Mouse (Mus musculus): Measurements from ENCODE around the gene Ctns. TPM values are rescaled to one million over a fixed set of nuclear protein-coding genes. Genes with fewer than 3 reads are reported as not detected.

The Ctns gene
- 15.3 and 17.0 TPM in 2 replicates for total RNA-seq (2014; rRNA removed)
- 9.6 and 12.7 TPM in 2 replicates for polyA plus RNA-seq (2015; fragmentation: Nextera tagmentation; extraction: Ambion mirVana)

DNA sequence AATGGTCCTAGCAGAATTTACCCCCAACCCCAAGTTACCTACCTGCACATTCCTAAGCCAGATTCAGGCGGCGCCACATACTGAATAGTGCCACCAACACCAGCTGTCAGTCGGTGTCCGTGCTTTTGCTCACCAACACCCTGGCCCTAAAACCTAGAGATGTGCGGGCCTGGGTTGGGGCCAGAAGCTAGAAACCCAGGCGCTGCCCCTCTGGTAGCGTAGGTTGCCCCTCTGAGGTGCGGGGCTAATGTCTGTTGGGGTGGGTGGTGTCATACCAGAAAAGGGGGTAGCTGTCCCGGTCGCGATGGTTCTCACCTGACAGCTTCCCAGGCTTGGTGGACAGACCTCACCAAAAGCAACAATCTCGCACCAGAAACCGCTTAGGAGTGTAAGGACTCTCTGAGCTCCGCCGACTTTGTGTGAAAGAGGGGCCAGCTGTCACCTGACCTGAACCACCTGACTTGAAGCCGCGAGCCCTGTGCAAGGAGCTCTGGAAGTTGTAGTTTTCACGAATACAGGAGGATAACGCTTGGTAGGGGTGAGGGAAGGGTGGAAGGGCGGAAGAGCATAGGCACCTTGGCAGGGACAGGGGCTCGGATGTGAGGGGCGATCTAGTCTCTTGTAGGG is at the start of gene Ctns:
Ctns (minus strand) TSS at position 440 of the 627 bp plus-strand sequence.
- Histone ChIP-seq H3K9me3 (ENCODE audit: low read length) (no peaks in the 10 kb centered on the region), H3K27ac (ENCODE audit: low read depth, low read length) (peak within 1 kb of the TSS; percentile 69; the same call in 1 of the 2 replicates), H3K4me2 (ENCODE audit: low read depth) (peak within 1 kb of the TSS; percentile 97), H3K27me3 (ENCODE audit: insufficient read depth, low read length) (no peaks in the 10 kb centered on the region; the same call in 1 of the 2 replicates), H3K4me3 (ENCODE audit: low read depth, low read length) (peak within 1 kb of the TSS; percentile 78), H3K36me3 (ENCODE audit: insufficient read depth) (peaks cover 10% of the 10 kb centered on the region), H3K9ac (peak within 1 kb of the TSS; percentile 68), H3K4me1 (ENCODE audit: insufficient read depth) (peaks cover 20% of the 10 kb centered on the region)
- peak; percentile 97 for ATAC-seq
- peak; percentile 92 for DNase-seq
- under 1% methylated on average over 22 of the region's 22 CpGs for WGBS
- no peak; the same call in 1 of the 2 replicates for TF ChIP-seq CTCF (IDR thresholded peaks at IDR 0.05; ENCODE audit: low read depth)

GRCm38 (mm10) chr11:73242777-73243176 is 43.9 kb upstream of the Ctns start:
- no peak overlapping the region for H3K4me3 ChIP-seq (ENCODE audit: low read depth, low read length)
- H3K27ac ChIP-seq (ENCODE audit: low read depth, low read length) = no peak overlapping the region
- WGBS = 89% methylated on average over 4 of the region's 4 CpGs
- H3K4me2 ChIP-seq (ENCODE audit: low read depth) = no peak overlapping the region
- H3K9ac ChIP-seq = no peak overlapping the region
- H3K27me3 ChIP-seq (ENCODE audit: insufficient read depth, low read length) = no peaks in the 10 kb centered on the region
- DNase-seq (no peak), ATAC-seq (no peak)
- no peaks in the 10 kb centered on the region for H3K36me3 ChIP-seq (ENCODE audit: insufficient read depth)
- H3K4me1 ChIP-seq (ENCODE audit: insufficient read depth) = no peaks in the 10 kb centered on the region
- TF ChIP-seq CTCF (IDR thresholded peaks at IDR 0.05; ENCODE audit: low read depth) = no peak
- H3K9me3 ChIP-seq (ENCODE audit: low read length) = no peaks in the 10 kb centered on the region

GRCm38 (mm10) chr11:73242199-73242598 is 43.4 kb upstream of the Ctns start:
- no peak overlapping the region for H3K4me2 ChIP-seq (ENCODE audit: low read depth)
- no peak for ATAC-seq
- H3K4me1 ChIP-seq (ENCODE audit: insufficient read depth) = no peaks in the 10 kb centered on the region
- no peaks in the 10 kb centered on the region for H3K27me3 ChIP-seq (ENCODE audit: insufficient read depth, low read length)
- no peak overlapping the region for H3K27ac ChIP-seq (ENCODE audit: low read depth, low read length)
- H3K9me3 ChIP-seq (ENCODE audit: low read length) = no peaks in the 10 kb centered on the region
- no peak for TF ChIP-seq CTCF (IDR thresholded peaks at IDR 0.05; ENCODE audit: low read depth)
- H3K9ac ChIP-seq = no peak overlapping the region
- H3K36me3 ChIP-seq (ENCODE audit: insufficient read depth) = no peaks in the 10 kb centered on the region
- 72% methylated on average over 6 of the region's 6 CpGs for whole genome bisulfite sequencing
- DNase-seq = no peak
- no peak overlapping the region for H3K4me3 ChIP-seq (ENCODE audit: low read depth, low read length)

DNA sequence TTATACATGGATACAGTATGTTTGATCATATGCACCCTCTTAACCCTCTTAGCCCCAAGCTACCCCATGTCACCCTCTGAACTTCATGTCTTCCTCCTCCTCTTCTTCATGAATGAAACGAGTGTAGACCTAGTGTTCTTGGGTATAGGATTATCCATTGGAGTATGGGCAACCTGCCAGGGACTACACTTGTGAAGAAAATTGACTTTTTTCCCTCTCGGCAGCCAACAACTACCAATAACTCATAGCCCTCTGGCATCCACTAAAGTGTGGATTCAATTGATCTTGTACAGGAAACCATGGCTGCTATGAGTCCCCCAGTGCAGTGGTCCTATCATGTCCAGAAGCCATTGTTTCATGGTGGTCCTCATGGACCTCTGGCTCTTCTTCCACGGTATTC is 37.9 kb upstream of the Ctns start:
- no peaks in the 10 kb centered on the region for H3K36me3 ChIP-seq (ENCODE audit: insufficient read depth)
- no peak for DNase-seq
- H3K4me3 ChIP-seq (ENCODE audit: low read depth, low read length) = no peak overlapping the region
- H3K27me3 ChIP-seq (ENCODE audit: insufficient read depth, low read length) = no peaks in the 10 kb centered on the region
- TF ChIP-seq CTCF (IDR thresholded peaks at IDR 0.05; ENCODE audit: low read depth) = no peak
- no peak overlapping the region for H3K27ac ChIP-seq (ENCODE audit: low read depth, low read length)
- H3K4me1 ChIP-seq (ENCODE audit: insufficient read depth) = no peaks in the 10 kb centered on the region
- ATAC-seq = no peak
- no peak overlapping the region for H3K4me2 ChIP-seq (ENCODE audit: low read depth)
- H3K9ac ChIP-seq = no peak overlapping the region
- no peaks in the 10 kb centered on the region for H3K9me3 ChIP-seq (ENCODE audit: low read length)
- WGBS = 63% methylated on average over 3 of the region's 3 CpGs

DNA sequence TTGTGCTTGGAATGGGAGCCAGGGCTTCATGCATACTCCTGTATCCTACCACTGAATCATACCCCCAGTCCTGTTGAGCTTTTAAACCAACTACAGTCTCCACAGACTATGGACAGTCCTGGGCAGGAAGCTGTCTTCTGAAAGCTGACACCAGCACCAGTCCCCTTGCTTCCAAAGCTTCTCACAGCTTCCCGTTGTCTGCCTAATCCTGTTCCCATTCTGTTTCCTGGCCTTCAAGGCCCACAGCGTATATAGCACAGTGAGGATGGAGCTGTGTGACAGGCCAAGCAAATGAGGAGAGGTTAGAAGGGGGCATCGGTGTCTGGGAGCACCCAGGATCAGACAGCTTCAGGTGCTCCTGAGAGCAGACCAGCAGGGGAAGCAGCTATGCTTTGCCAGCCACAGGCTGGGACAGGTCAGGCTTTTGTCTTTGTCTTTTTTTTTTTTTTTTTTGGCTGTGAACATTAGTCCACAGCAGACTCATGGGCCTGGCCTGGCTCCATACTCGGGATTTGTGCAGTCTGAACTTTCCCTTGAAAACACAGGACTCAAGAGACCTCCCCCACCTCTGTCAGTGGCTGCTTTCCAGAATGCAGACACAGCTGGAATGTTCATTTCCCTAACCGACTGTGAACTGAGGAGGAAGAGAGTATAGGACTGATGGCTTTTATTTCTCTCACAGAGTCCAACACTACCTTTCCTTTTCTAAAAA is 37.3 kb upstream of the Ctns start:
- no peak for TF ChIP-seq CTCF (IDR thresholded peaks at IDR 0.05; ENCODE audit: low read depth)
- Histone ChIP-seq H3K27me3 (ENCODE audit: insufficient read depth, low read length) (no peaks in the 10 kb centered on the region), H3K36me3 (ENCODE audit: insufficient read depth) (no peaks in the 10 kb centered on the region), H3K4me1 (ENCODE audit: insufficient read depth) (no peaks in the 10 kb centered on the region), H3K4me2 (ENCODE audit: low read depth) (no peak overlapping the region), H3K27ac (ENCODE audit: low read depth, low read length) (no peak overlapping the region), H3K9ac (no peak overlapping the region), H3K9me3 (ENCODE audit: low read length) (no peaks in the 10 kb centered on the region), H3K4me3 (ENCODE audit: low read depth, low read length) (no peak overlapping the region)
- no peak for DNase-seq
- 33% methylated on average over 5 of the region's 5 CpGs for WGBS
- ATAC-seq = no peak

- TF ChIP-seq CTCF (IDR thresholded peaks at IDR 0.05; ENCODE audit: low read depth) = no peak
- Histone ChIP-seq H3K27ac (ENCODE audit: low read depth, low read length) (no peak within 1 kb of the TSS), H3K9ac (no peak within 1 kb of the TSS), H3K4me2 (ENCODE audit: low read depth) (no peak within 1 kb of the TSS), H3K9me3 (ENCODE audit: low read length) (no peaks in the 10 kb centered on the region), H3K27me3 (ENCODE audit: insufficient read depth, low read length) (no peaks in the 10 kb centered on the region), H3K4me1 (ENCODE audit: insufficient read depth) (no peaks in the 10 kb centered on the region), H3K4me3 (ENCODE audit: low read depth, low read length) (no peak within 1 kb of the TSS), H3K36me3 (ENCODE audit: insufficient read depth) (no peaks in the 10 kb centered on the region)
- no peak for DNase-seq
- WGBS = 79% methylated on average over 5 of the region's 5 CpGs
- no peak for ATAC-seq
Observed at GRCm38 (mm10) chr11:73233992-73234391, 35.1 kb upstream of the Ctns start, which contains the start of gene Trpv1. Gene Trpv1, plus strand, starts transcription at chr11:73234292.

GRCm38 (mm10) chr11:73232513-73232912 is 33.7 kb upstream of the Ctns start:
- 72% methylated on average over 2 of the region's 2 CpGs for WGBS
- no peaks in the 10 kb centered on the region for H3K36me3 ChIP-seq (ENCODE audit: insufficient read depth)

More at GRCm38 (mm10) chr11:73232513-73232912, 33.7 kb upstream of the Ctns start:
- no peak overlapping the region for H3K9ac ChIP-seq
- peak; percentile 69 for ATAC-seq
- H3K27ac ChIP-seq (ENCODE audit: low read depth, low read length) = no peak overlapping the region
- no peaks in the 10 kb centered on the region for H3K27me3 ChIP-seq (ENCODE audit: insufficient read depth, low read length)
- no peak overlapping the region for H3K4me3 ChIP-seq (ENCODE audit: low read depth, low read length)
- TF ChIP-seq CTCF (IDR thresholded peaks at IDR 0.05; ENCODE audit: low read depth) = no peak
- DNase-seq = peak; percentile 8
- no peaks in the 10 kb centered on the region for H3K4me1 ChIP-seq (ENCODE audit: insufficient read depth)
- H3K9me3 ChIP-seq (ENCODE audit: low read length) = no peaks in the 10 kb centered on the region
- no peak overlapping the region for H3K4me2 ChIP-seq (ENCODE audit: low read depth)
